Mouse (Mus musculus): ENCODE measurements around the gene Scgb1b30.

DNA sequence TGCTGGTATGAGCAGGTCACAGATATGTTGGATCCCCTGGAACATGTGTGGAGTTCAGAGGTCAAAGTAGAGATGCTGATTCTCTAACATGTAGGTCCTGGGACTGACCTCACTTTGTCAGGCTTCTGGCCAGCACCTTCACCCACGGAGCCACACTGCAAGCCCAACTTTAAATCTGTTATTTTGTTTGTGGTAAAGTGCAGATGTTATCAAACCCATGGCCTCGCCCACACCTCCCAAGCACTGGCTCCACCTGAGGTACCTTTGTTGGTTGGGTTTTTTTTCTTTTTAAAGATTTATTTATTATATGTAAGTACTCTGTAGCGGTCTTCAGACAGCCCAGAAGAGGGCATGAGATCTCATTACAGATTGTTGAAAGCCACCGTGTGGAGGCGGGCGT lies 44.3 kb downstream of the Scgb1b30 start:
- TF ChIP-seq CTCF (IDR thresholded peaks at IDR 0.05; ENCODE audit: control insufficient read depth, insufficient read depth, low read length) (no peak), POLR2A (IDR thresholded peaks at IDR 0.05; ENCODE audit: borderline replicate concordance, control insufficient read depth, low read depth, low read length) (no peak)

Measured in bone marrow, adult 2 months (tissue).